Mouse (Mus musculus): ENCODE results near the gene Mob1b.

DNA sequence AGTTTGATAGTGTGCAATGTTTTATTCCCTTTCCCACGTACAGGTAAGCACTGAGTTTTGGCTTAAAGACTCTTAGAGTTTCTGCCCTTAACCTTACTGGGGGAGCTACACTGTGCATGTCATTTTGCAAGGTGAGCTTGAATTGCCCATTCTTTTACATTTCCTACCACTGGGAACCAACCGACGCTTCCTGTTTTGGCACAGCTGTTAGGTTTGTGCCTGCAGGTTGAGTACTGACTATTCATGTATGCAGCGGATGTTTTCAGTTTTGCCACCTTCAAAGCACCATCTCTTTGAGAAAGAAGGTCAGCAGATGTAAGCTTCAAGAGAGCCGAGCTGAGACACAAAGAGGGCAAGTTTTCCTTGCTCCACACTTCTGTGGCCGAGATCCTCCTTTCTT is 45.5 kb downstream of the Mob1b start:
- TF ChIP-seq CTCF (IDR thresholded peaks at IDR 0.05) (no peak), EP300 (IDR thresholded peaks at IDR 0.05) (no peak)

Data from lung, postnatal 0 days (tissue).